Mouse (Mus musculus) gastrocnemius, adult 18-20 months (tissue): Measurements from ENCODE around the gene Spata31. TPM values are rescaled to one million over a fixed set of nuclear protein-coding genes. Genes with fewer than 3 reads are reported as not detected.

Experiments
- DNase-seq: peaks from one replicate; pipeline ENCODE4 v3.0.0; 2021; ENCODE audit warnings: low spot score
- long read RNA-seq, 2 experiments: library from polyadenylated mRNA; stranded (forward); transcript quantifications; one replicate each; pipeline ENCODE4 v2.0.0; 2021
- total RNA-seq, 2 experiments: library from RNA; stranded (reverse); gene quantifications; 2 replicates each; pipeline ENCODE4 v1.2.3; 2021

The Spata31 gene
- total RNA-seq: not detected
- long read RNA-seq, experiment 1: 0 reads
- long read RNA-seq, experiment 2: 0 reads

- DNase-seq: no peak
These were observed at the start of gene Spata31 for GRCm38 (mm10) chr13:64917191-64917590. Gene Spata31, plus strand, starts transcription at chr13:64917406.

- DNase-seq: no peak
These were observed 14.1 kb upstream of the Spata31 start for GRCm38 (mm10) chr13:64903132-64903531.

- no peak for DNase-seq
These were observed 13.5 kb upstream of the Spata31 start, which contains the start of gene Cntnap3 for GRCm38 (mm10) chr13:64903585-64904208. Gene Cntnap3, minus strand, starts transcription at chr13:64903955.

Other genes with a start within 250 kb of the Spata31 start
- gene Cntnap3, start 13.5 kb upstream of the Spata31 start, total RNA-seq: not detected
- gene Spata31d1c, start 115.7 kb downstream of the Spata31 start, total RNA-seq: not detected
- gene Prss47, start 135.4 kb downstream of the Spata31 start, total RNA-seq: not detected
- gene Mfsd14b, start 195.6 kb downstream of the Spata31 start, total RNA-seq: 1 to 10 TPM; 6.6 to 9.4 TPM
- gene Olfr465-ps1, start 220.7 kb downstream of the Spata31 start, total RNA-seq: not detected
- gene Olfr466, start 232.8 kb downstream of the Spata31 start, total RNA-seq: not detected